10 mouse cellular contexts compared by ENCODE assay signal in the genomic region with DNA sequence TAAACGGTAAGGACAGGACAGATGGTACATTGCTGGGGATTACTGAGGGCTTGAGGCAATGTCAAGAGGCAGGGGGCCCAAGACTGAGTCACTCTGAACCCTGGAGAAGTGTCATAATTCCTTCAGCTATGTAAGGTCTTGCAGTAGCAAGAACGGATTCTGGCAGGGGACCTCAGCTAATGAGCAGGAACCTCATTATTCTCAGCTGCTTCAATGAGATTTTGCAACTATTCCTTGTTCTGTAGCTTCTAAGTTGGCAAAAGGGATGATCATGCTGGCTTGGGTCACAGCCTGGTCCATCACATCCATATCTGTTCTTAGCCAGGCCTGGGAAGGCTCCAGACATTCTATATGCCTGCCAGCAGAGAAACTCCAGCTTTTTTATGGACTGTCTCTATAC. TPM values are rescaled to one million over a fixed set of nuclear protein-coding genes. Genes with fewer than 3 reads are reported as not detected.
DNase-seq lines count a peak whose midpoint lies in the region; ATAC-seq and TF ChIP-seq lines count a peak whose summit lies in the region.
"Had no signal": no experiment of that assay in that cellular context is flagged by ENCODE, and none has a peak within 500 bp of the region (broad histone marks: within the 10 kb centered on the region; RNA-seq: fewer than 3 reads in every experiment).

No protein-coding gene starts in this region.

- 61% methylated on average over 2 of the region's 2 CpGs for WGBS in intestine, embryonic 14.5 days
- WGBS in intestine, embryonic 15.5 days, result 62% methylated on average over 2 of the region's 2 CpGs

- H3K9me3 ChIP-seq in intestine, embryonic 14.5 days (ENCODE audit: control insufficient read depth, low read length), result no peaks in the 10 kb centered on the region
- H3K9me3 ChIP-seq in intestine, embryonic 15.5 days, result no peaks in the 10 kb centered on the region
- H3K9me3 ChIP-seq: heart, embryonic 10.5 days had no signal

- H3K9ac ChIP-seq in intestine, embryonic 14.5 days (ENCODE audit: low read length), result no peak overlapping the region
- no peak overlapping the region for H3K9ac ChIP-seq in intestine, embryonic 15.5 days

- H3K27me3 ChIP-seq in intestine, embryonic 14.5 days (replicated peaks; ENCODE audit: control insufficient read depth, insufficient read depth, low read length), result no peaks in the 10 kb centered on the region
- H3K27me3 ChIP-seq in intestine, embryonic 15.5 days (replicated peaks), result no peaks in the 10 kb centered on the region

- no peaks in the 10 kb centered on the region for H3K36me3 ChIP-seq in intestine, embryonic 14.5 days (ENCODE audit: control insufficient read depth, insufficient read depth, low read length)
- no peaks in the 10 kb centered on the region for H3K36me3 ChIP-seq in intestine, embryonic 15.5 days
- H3K36me3 ChIP-seq: heart, embryonic 10.5 days had no signal

- ATAC-seq in intestine, embryonic 14.5 days (replicated peaks; ENCODE audit: low FRiP score, low TSS enrichment, low read depth), result no peak
- ATAC-seq in intestine, embryonic 15.5 days, result no peak

- H3K4me2 ChIP-seq in intestine, embryonic 14.5 days (ENCODE audit: low read length), result no peak overlapping the region
- no peak overlapping the region for H3K4me2 ChIP-seq in intestine, embryonic 15.5 days (replicated peaks)

- TF ChIP-seq CTCF in brain, embryonic 14.5 days (IDR thresholded peaks at IDR 0.05; ENCODE audit: borderline replicate concordance, extremely low read depth, insufficient read depth, insufficient read length), result no peak

- no peak for DNase-seq in intestine, embryonic 14.5 days (ENCODE audit: low spot score)
- DNase-seq in brain, embryonic 14.5 days (ENCODE audit: low read depth), result peak; percentile 59
- DNase-seq in cerebellum, adult 9-11 months, result peak; percentile 77
- peak; percentile 68 for DNase-seq in lung, postnatal 10 days
- DNase-seq in embryo, embryonic 10 days (ENCODE audit: low spot score), result no peak
- DNase-seq in natural killer cell, adult 2 months (ENCODE audit: low spot score in 2 of 2), result no peak
- DNase-seq in layer of hippocampus, adult 8-10 months (ENCODE audit: low spot score in 2 of 2), result no peak

- TF ChIP-seq POLR2A in brain, embryonic 14.5 days (IDR thresholded peaks at IDR 0.05; ENCODE audit: borderline replicate concordance, extremely low read depth, insufficient read depth, insufficient read length, poor library complexity, severe bottlenecking), result no peak

- H3K27ac ChIP-seq in intestine, embryonic 14.5 days (ENCODE audit: low read depth), result peak overlapping the region; percentile 9; the same call in 1 of the 2 replicates
- no peak overlapping the region for H3K27ac ChIP-seq in intestine, embryonic 15.5 days

- H3K4me3 ChIP-seq in intestine, embryonic 14.5 days (ENCODE audit: low read depth, low read length), result no peak overlapping the region
- no peak overlapping the region for H3K4me3 ChIP-seq in intestine, embryonic 15.5 days (replicated peaks)
- H3K4me3 ChIP-seq: heart, embryonic 10.5 days had no signal

- H3K4me1 ChIP-seq in intestine, embryonic 14.5 days (replicated peaks; ENCODE audit: control insufficient read depth, insufficient read depth, low read length), result peaks cover 14% of the 10 kb centered on the region
- H3K4me1 ChIP-seq in intestine, embryonic 15.5 days (replicated peaks), result peaks cover 4% of the 10 kb centered on the region; the same call in 1 of the 2 replicates
- H3K4me1 ChIP-seq: heart, embryonic 10.5 days had no signal

RNA-seq across cellular contexts. Expression of a gene that starts 59.0 kb away (rescaled TPM):
- polyA plus RNA-seq in intestine, embryonic 14.5 days (2014; fragmentation: Nextera tagmentation; extraction: Ambion mirVana), result 58.4 and 68.4 TPM in 2 replicates
- polyA plus RNA-seq in intestine, embryonic 15.5 days (2015; fragmentation: Nextera tagmentation; extraction: Ambion mirVana), result 44.6 and 46.9 TPM in 2 replicates
- polyA plus RNA-seq in brain, embryonic 14.5 days (2012; rRNA removed), result 13.4 and 22.8 TPM in 2 replicates
- 10 to 100 TPM; 65.5 to 73.4 (median 69.4) TPM for total RNA-seq in layer of hippocampus, adult 8-10 months (2022)
- total RNA-seq: monocyte, adult 5-6 weeks had no signal

Comparison
In these comparisons a context has a peak if more than half of its experiments do, and no peak if none do; other contexts are left out.
1. DNase-seq: peak in brain, embryonic 14.5 days (single experiment), cerebellum, adult 9-11 months (single experiment) and lung, postnatal 10 days (single experiment); none in intestine, embryonic 14.5 days (single experiment), embryo, embryonic 10 days (single experiment), natural killer cell, adult 2 months (0 of 2) and layer of hippocampus, adult 8-10 months (0 of 2).